Mouse (Mus musculus): ENCODE results near the gene Usp42. TPM values are rescaled to one million over a fixed set of nuclear protein-coding genes. Genes with fewer than 3 reads are reported as not detected.

Usp42 gene
- polyA plus RNA-seq, 1 experiment from 2014 or later, result 21.7 TPM

- no peaks in the 10 kb centered on the region for H3K27me3 ChIP-seq (replicated peaks; ENCODE audit: control insufficient read depth, insufficient read depth, low read length)
- H3K4me2 ChIP-seq (ENCODE audit: low read length), result no peak overlapping the region
- H3K36me3 ChIP-seq (ENCODE audit: control insufficient read depth, insufficient read depth, low read length), result peaks cover 19% of the 10 kb centered on the region
- no peak overlapping the region for H3K9ac ChIP-seq (ENCODE audit: low read length)
- no peaks in the 10 kb centered on the region for H3K9me3 ChIP-seq (replicated peaks; ENCODE audit: control insufficient read depth, low read length)
- no peak for DNase-seq (ENCODE audit: low spot score)
- H3K4me1 ChIP-seq (ENCODE audit: control insufficient read depth, insufficient read depth, low read length), result no peaks in the 10 kb centered on the region
- ATAC-seq, result no peak
- 93% methylated on average over 5 of the region's 5 CpGs for WGBS
- H3K27ac ChIP-seq (ENCODE audit: low read depth, low read length), result no peak overlapping the region
- no peak overlapping the region for H3K4me3 ChIP-seq (ENCODE audit: low read depth, low read length)
Observed at GRCm38 (mm10) chr5:143700247-143700646, 31.8 kb downstream of the Usp42 start.

- Histone ChIP-seq H3K4me3 (ENCODE audit: low read depth, low read length) (no peak overlapping the region), H3K27ac (ENCODE audit: low read depth, low read length) (no peak overlapping the region), H3K27me3 (replicated peaks; ENCODE audit: control insufficient read depth, insufficient read depth, low read length) (no peaks in the 10 kb centered on the region), H3K4me2 (ENCODE audit: low read length) (no peak overlapping the region), H3K4me1 (ENCODE audit: control insufficient read depth, insufficient read depth, low read length) (no peaks in the 10 kb centered on the region), H3K9ac (ENCODE audit: low read length) (no peak overlapping the region), H3K9me3 (replicated peaks; ENCODE audit: control insufficient read depth, low read length) (no peaks in the 10 kb centered on the region), H3K36me3 (ENCODE audit: control insufficient read depth, insufficient read depth, low read length) (peaks cover 19% of the 10 kb centered on the region)
- DNase-seq (ENCODE audit: low spot score) (no peak), ATAC-seq (no peak)
- 98% methylated on average over 4 of the region's 4 CpGs for WGBS
Observed at GRCm38 (mm10) chr5:143698454-143698853, 33.6 kb downstream of the Usp42 start.

GRCm38 (mm10) chr5:143696323-143696722 is 35.8 kb downstream of the Usp42 start:
- Histone ChIP-seq H3K27ac (ENCODE audit: low read depth, low read length) (no peak overlapping the region), H3K9me3 (replicated peaks; ENCODE audit: control insufficient read depth, low read length) (no peaks in the 10 kb centered on the region), H3K36me3 (ENCODE audit: control insufficient read depth, insufficient read depth, low read length) (peaks cover 5% of the 10 kb centered on the region), H3K4me1 (ENCODE audit: control insufficient read depth, insufficient read depth, low read length) (no peaks in the 10 kb centered on the region), H3K4me2 (ENCODE audit: low read length) (no peak overlapping the region), H3K27me3 (replicated peaks; ENCODE audit: control insufficient read depth, insufficient read depth, low read length) (no peaks in the 10 kb centered on the region), H3K9ac (ENCODE audit: low read length) (no peak overlapping the region), H3K4me3 (ENCODE audit: low read depth, low read length) (no peak overlapping the region)
- DNase-seq (ENCODE audit: low spot score) (peak; percentile 22), ATAC-seq (no peak)
- 71% methylated on average over 3 of the region's 3 CpGs for WGBS

- Histone ChIP-seq H3K36me3 (ENCODE audit: control insufficient read depth, insufficient read depth, low read length) (0 out of 2 replicates have a peak, but pooled peaks cover 5% of the 10 kb centered on the region), H3K27ac (ENCODE audit: low read depth, low read length) (no peak overlapping the region), H3K4me3 (ENCODE audit: low read depth, low read length) (no peak overlapping the region), H3K27me3 (replicated peaks; ENCODE audit: control insufficient read depth, insufficient read depth, low read length) (no peaks in the 10 kb centered on the region), H3K9me3 (replicated peaks; ENCODE audit: control insufficient read depth, low read length) (no peaks in the 10 kb centered on the region), H3K4me2 (ENCODE audit: low read length) (no peak overlapping the region), H3K9ac (ENCODE audit: low read length) (no peak overlapping the region), H3K4me1 (ENCODE audit: control insufficient read depth, insufficient read depth, low read length) (no peaks in the 10 kb centered on the region)
- ATAC-seq (no peak), DNase-seq (ENCODE audit: low spot score) (no peak)
- WGBS, result 92% methylated on average over 5 of the region's 5 CpGs
Observed at GRCm38 (mm10) chr5:143690926-143691325, 41.2 kb downstream of the Usp42 start.

- no peaks in the 10 kb centered on the region for H3K9me3 ChIP-seq (replicated peaks; ENCODE audit: control insufficient read depth, low read length)
- H3K27me3 ChIP-seq (replicated peaks; ENCODE audit: control insufficient read depth, insufficient read depth, low read length), result no peaks in the 10 kb centered on the region
- no peak overlapping the region for H3K9ac ChIP-seq (ENCODE audit: low read length)
- no peak for DNase-seq (ENCODE audit: low spot score)
- no peak overlapping the region for H3K4me3 ChIP-seq (ENCODE audit: low read depth, low read length)
- no peak for ATAC-seq
- H3K27ac ChIP-seq (ENCODE audit: low read depth, low read length), result no peak overlapping the region
- no peak overlapping the region for H3K4me2 ChIP-seq (ENCODE audit: low read length)
- H3K4me1 ChIP-seq (ENCODE audit: control insufficient read depth, insufficient read depth, low read length), result no peaks in the 10 kb centered on the region
- WGBS, result 91% methylated on average over 9 of the region's 9 CpGs
- 0 out of 2 replicates have a peak, but pooled peaks cover 5% of the 10 kb centered on the region for H3K36me3 ChIP-seq (ENCODE audit: control insufficient read depth, insufficient read depth, low read length)
Observed at GRCm38 (mm10) chr5:143690392-143690791, 41.7 kb downstream of the Usp42 start.

GRCm38 (mm10) chr5:143687589-143687988 is 44.5 kb downstream of the Usp42 start:
- H3K27ac ChIP-seq (ENCODE audit: low read depth, low read length), result no peak overlapping the region
- WGBS, result 99% methylated on average over 3 of the region's 3 CpGs
- H3K4me3 ChIP-seq (ENCODE audit: low read depth, low read length), result no peak overlapping the region

GRCm38 (mm10) chr5:143686456-143686855 is 45.6 kb downstream of the Usp42 start:
- no peak overlapping the region for H3K9ac ChIP-seq (ENCODE audit: low read length)
- 86% methylated on average over 3 of the region's 3 CpGs for WGBS
- H3K4me3 ChIP-seq (ENCODE audit: low read depth, low read length), result no peak overlapping the region
- no peak for DNase-seq (ENCODE audit: low spot score)
- no peak overlapping the region for H3K27ac ChIP-seq (ENCODE audit: low read depth, low read length)
- H3K36me3 ChIP-seq (ENCODE audit: control insufficient read depth, insufficient read depth, low read length), result 0 out of 2 replicates have a peak, but pooled peaks cover 5% of the 10 kb centered on the region
- H3K4me1 ChIP-seq (ENCODE audit: control insufficient read depth, insufficient read depth, low read length), result no peaks in the 10 kb centered on the region
- H3K27me3 ChIP-seq (replicated peaks; ENCODE audit: control insufficient read depth, insufficient read depth, low read length), result no peaks in the 10 kb centered on the region
- no peak for ATAC-seq
- H3K4me2 ChIP-seq (ENCODE audit: low read length), result no peak overlapping the region
- H3K9me3 ChIP-seq (replicated peaks; ENCODE audit: control insufficient read depth, low read length), result no peaks in the 10 kb centered on the region

More at GRCm38 (mm10) chr5:143687589-143687988, 44.5 kb downstream of the Usp42 start:
- ATAC-seq, result no peak
- 0 out of 2 replicates have a peak, but pooled peaks cover 5% of the 10 kb centered on the region for H3K36me3 ChIP-seq (ENCODE audit: control insufficient read depth, insufficient read depth, low read length)
- no peaks in the 10 kb centered on the region for H3K27me3 ChIP-seq (replicated peaks; ENCODE audit: control insufficient read depth, insufficient read depth, low read length)
- no peaks in the 10 kb centered on the region for H3K9me3 ChIP-seq (replicated peaks; ENCODE audit: control insufficient read depth, low read length)
- H3K9ac ChIP-seq (ENCODE audit: low read length), result no peak overlapping the region
- no peak overlapping the region for H3K4me2 ChIP-seq (ENCODE audit: low read length)
- H3K4me1 ChIP-seq (ENCODE audit: control insufficient read depth, insufficient read depth, low read length), result no peaks in the 10 kb centered on the region
- no peak for DNase-seq (ENCODE audit: low spot score)

GRCm38 (mm10) chr5:143684911-143685390 is 47.1 kb downstream of the Usp42 start:
- Histone ChIP-seq H3K36me3 (ENCODE audit: control insufficient read depth, insufficient read depth, low read length) (0 out of 2 replicates have a peak, but pooled peaks cover 5% of the 10 kb centered on the region), H3K27me3 (replicated peaks; ENCODE audit: control insufficient read depth, insufficient read depth, low read length) (no peaks in the 10 kb centered on the region), H3K9me3 (replicated peaks; ENCODE audit: control insufficient read depth, low read length) (no peaks in the 10 kb centered on the region), H3K27ac (ENCODE audit: low read depth, low read length) (no peak overlapping the region), H3K4me1 (ENCODE audit: control insufficient read depth, insufficient read depth, low read length) (no peaks in the 10 kb centered on the region), H3K4me3 (ENCODE audit: low read depth, low read length) (no peak overlapping the region), H3K9ac (ENCODE audit: low read length) (no peak overlapping the region), H3K4me2 (ENCODE audit: low read length) (no peak overlapping the region)
- ATAC-seq (no peak), DNase-seq (ENCODE audit: low spot score) (no peak)
- WGBS, result 61% methylated on average over 8 of the region's 8 CpGs

GRCm38 (mm10) chr5:143683696-143684095 is 48.4 kb downstream of the Usp42 start:
- Histone ChIP-seq H3K27me3 (replicated peaks; ENCODE audit: control insufficient read depth, insufficient read depth, low read length) (no peaks in the 10 kb centered on the region), H3K4me2 (ENCODE audit: low read length) (no peak overlapping the region), H3K9ac (ENCODE audit: low read length) (no peak overlapping the region), H3K36me3 (ENCODE audit: control insufficient read depth, insufficient read depth, low read length) (0 out of 2 replicates have a peak, but pooled peaks cover 5% of the 10 kb centered on the region), H3K9me3 (replicated peaks; ENCODE audit: control insufficient read depth, low read length) (no peaks in the 10 kb centered on the region), H3K4me3 (ENCODE audit: low read depth, low read length) (no peak overlapping the region), H3K4me1 (ENCODE audit: control insufficient read depth, insufficient read depth, low read length) (no peaks in the 10 kb centered on the region), H3K27ac (ENCODE audit: low read depth, low read length) (no peak overlapping the region)
- WGBS, result 86% methylated on average over 6 of the region's 6 CpGs
- ATAC-seq (no peak), DNase-seq (ENCODE audit: low spot score) (no peak)
